Mouse (Mus musculus): ENCODE measurements around the gene Hectd4. TPM values are rescaled to one million over a fixed set of nuclear protein-coding genes. Genes with fewer than 3 reads are reported as not detected.

The Hectd4 gene
- polyA plus RNA-seq, 1 experiment from 2014 or later, result 26.5 TPM

DNA sequence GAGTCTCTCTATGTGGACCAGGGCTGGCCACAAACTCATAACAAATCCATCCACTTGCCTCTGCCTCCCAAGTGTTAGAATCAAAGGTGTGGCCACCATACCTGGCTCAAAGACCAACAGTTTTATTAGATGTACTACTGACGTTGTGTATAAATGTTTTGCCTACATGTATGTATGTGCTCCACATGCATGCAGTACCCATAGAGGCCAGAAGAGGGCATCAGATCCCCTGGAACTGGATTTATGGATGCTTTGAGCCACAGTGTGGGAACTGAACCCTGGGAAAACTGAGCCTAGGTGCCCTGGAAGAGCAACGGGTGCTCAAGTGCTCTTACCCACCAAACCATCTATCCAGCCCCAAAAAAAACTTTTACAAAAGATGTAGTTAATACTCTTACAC is 160.7 kb downstream of the Hectd4 start:
- Histone ChIP-seq H3K4me3 (no peak overlapping the region), H3K4me1 (peaks cover 25% of the 10 kb centered on the region), H3K36me3 (replicated peaks) (peaks cover 41% of the 10 kb centered on the region), H3K27ac (no peak overlapping the region), H3K9ac (no peak overlapping the region), H3K27me3 (replicated peaks) (no peaks in the 10 kb centered on the region), H3K9me3 (no peaks in the 10 kb centered on the region), H3K4me2 (no peak overlapping the region)
- WGBS, result 88% methylated on average over 2 of the region's 2 CpGs
- ATAC-seq (replicated peaks), result no peak

DNA sequence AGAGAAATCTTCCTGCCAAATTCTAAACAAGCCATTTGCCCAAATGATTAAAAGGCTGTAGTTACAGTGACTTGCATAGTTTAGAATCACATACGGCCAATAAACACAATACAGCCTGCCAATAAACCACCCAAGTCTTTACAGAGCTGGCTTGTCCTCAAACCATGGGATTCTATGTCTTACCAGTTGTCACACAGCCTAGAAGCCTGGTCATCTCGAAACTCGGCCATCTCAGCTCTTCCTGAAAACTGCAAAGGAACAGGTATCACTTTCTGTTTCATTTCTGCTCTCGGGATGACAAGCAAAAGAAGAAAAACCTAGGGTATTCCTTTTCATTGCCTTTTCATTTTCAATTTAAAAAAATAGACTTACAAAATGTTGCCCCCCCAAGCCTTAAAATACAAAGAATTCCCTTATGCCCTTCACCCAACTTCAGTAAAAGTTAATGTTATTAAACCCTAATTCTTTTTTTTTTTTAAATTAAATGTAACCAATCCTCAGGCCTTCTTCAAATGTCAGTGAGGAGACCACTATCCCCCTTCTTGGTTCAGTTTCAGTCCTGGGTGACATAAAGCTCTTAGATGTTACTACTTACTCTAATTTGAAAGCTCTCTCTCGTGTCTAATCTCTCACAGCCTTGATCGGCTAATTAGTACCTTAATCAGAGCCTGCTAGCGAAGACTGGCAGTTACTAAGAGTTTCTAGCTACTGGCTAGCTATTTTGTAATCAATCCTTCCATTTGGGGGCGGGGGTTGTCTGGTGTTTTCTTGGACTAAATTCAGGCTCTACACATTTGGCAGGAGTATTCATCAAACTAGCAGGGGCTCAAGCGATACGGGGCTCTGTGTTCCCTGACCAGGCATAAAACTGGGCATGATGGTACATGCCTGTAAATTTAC is 164.1 kb downstream of the Hectd4 start:
- Histone ChIP-seq H3K9me3 (no peaks in the 10 kb centered on the region), H3K36me3 (replicated peaks) (peaks cover 13% of the 10 kb centered on the region), H3K4me1 (peaks cover 31% of the 10 kb centered on the region), H3K4me3 (peak overlapping the region; percentile 79), H3K27me3 (replicated peaks) (no peaks in the 10 kb centered on the region; the same call in 1 of the 2 replicates), H3K27ac (peak overlapping the region; percentile 85), H3K4me2 (peak overlapping the region; percentile 68), H3K9ac (peak overlapping the region; percentile 69)
- ATAC-seq (replicated peaks), result no peak
- 54% methylated on average over 10 of the region's 10 CpGs for WGBS

DNA sequence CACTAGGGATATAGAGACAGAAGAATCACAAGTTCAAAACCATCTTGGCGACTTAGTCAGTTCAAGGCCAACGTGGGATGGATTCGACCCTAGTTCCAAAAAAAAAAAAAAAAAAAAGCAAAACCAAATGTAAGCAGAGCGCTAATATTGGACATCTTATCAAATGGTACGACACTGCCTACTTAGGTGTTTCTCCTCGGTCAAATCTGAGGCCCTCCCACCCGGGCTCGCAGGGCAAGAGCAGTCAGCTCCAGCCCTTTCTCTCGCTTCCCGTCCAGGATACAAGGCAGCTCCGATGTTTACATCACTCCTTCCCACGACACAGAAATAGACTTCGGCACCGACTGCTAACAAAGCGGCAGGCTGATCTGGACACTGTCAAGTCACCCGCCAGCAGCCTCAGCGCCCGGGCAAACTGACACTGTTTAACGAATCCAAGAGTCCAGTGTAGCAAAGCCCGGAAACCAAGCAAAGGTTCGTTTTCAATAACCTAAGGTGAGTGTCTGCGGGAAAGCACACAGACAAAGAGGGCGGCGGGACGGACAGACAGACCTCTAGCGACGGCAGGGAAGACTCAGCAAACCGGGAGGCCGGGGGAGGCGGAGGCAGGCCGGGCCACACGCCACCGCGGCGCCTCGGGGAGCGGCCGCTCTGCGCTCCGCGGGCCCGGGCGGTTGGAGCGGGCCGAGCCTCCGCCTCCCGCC is 164.9 kb downstream of the Hectd4 start:
- Histone ChIP-seq H3K4me2 (peak overlapping the region; percentile 68), H3K36me3 (replicated peaks) (peaks cover 6% of the 10 kb centered on the region; the same call in 1 of the 2 replicates), H3K9me3 (no peaks in the 10 kb centered on the region), H3K27ac (peak overlapping the region; percentile 85), H3K9ac (peak overlapping the region; percentile 69), H3K27me3 (replicated peaks) (no peaks in the 10 kb centered on the region; the same call in 1 of the 2 replicates), H3K4me3 (peak overlapping the region; percentile 79), H3K4me1 (peaks cover 31% of the 10 kb centered on the region)
- 3% methylated on average over 42 of the region's 47 CpGs for WGBS
- peak; percentile 66 for ATAC-seq (replicated peaks)

DNA sequence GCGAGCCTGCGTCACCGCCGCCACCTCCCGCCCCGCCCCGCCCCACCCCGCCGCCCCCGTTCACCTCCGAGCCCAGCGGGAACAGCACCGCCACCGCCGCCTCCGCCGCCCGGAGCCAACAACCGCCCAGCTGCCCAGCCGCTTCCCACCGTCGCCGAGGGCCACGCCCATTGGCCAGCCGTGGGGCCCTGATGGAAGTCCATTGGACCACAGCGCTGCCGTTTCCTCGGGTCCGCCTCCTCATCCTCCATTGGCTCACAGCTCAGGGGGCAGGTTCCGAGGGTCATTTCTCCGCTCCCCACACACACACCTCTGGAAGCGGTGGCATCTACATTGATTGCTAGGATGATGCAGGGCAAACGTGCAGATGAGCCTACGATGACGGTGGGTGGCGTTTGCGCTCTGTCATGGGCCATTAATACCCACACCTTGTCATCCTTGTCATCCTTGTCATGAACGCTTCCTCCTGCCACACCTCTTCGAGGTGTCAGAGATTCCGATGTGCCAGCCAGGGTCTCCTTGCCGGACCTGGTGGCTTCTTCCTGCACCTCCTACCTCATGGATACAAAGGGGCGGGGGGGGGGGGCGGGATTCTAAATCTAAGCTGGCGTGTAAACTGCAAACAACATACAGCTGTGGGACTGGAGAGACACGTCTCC is 165.6 kb downstream of the Hectd4 start, which contains the start of gene Trafd1:
Gene Trafd1 (minus strand): TSS at position 172 of the 659 bp plus-strand sequence.
- WGBS, result under 1% methylated on average over 38 of the region's 45 CpGs
- peak; percentile 97 for ATAC-seq (replicated peaks)
- Histone ChIP-seq H3K27ac (peak within 1 kb of the TSS; percentile 85), H3K4me2 (peak within 1 kb of the TSS; percentile 68), H3K9ac (peak within 1 kb of the TSS; percentile 69), H3K4me1 (peaks cover 31% of the 10 kb centered on the region), H3K9me3 (no peaks in the 10 kb centered on the region), H3K36me3 (replicated peaks) (peaks cover 5% of the 10 kb centered on the region; the same call in 1 of the 2 replicates), H3K4me3 (peak within 1 kb of the TSS; percentile 79), H3K27me3 (replicated peaks) (no peaks in the 10 kb centered on the region; the same call in 1 of the 2 replicates)

DNA sequence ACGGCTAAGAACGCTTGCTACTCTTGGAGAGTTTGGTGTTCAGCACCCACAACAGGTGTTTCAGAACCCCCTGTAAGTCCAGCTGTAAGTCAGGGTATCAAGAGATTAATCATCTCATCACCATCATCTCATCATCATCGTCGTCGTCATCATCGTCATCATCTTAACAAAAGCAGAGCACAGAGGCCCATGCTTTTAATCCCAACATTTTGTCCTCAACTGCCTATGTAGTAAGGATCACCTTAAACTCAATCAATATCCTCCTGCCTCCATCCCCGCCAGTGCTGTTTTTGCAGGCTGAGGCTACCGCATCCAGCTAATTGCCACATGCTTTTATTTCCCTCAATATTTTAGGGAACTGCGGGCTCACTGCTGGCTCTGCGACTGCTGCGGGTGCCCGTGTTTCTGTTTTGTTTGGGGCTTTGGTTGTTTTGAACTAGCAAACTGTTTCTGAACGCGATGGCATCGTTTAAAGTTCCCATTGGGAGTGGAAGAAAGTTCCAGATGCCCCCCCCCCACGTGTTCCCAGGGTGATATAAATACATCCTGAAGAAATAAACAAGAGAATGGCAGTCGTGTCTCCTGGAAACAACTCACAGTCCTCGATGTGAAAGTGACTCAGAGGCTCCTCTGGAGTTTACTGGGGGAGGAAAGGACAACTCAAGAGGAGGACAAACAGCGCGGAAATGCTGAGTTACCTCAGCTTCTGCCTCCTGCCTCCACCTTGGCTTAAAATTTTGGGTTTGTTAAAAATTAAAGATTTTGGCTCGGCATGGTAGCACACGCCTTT is 166.3 kb downstream of the Hectd4 start:
- Histone ChIP-seq H3K36me3 (replicated peaks) (no peaks in the 10 kb centered on the region), H3K9ac (peak overlapping the region; percentile 69; the same call in 1 of the 2 replicates), H3K9me3 (no peaks in the 10 kb centered on the region), H3K4me1 (peaks cover 31% of the 10 kb centered on the region), H3K27ac (peak overlapping the region; percentile 85), H3K27me3 (replicated peaks) (no peaks in the 10 kb centered on the region; the same call in 1 of the 2 replicates), H3K4me2 (peak overlapping the region; percentile 68), H3K4me3 (peak overlapping the region; percentile 79)
- 37% methylated on average over 22 of the region's 22 CpGs for WGBS
- ATAC-seq (replicated peaks), result no peak; the same call in 1 of the 2 replicates

DNA sequence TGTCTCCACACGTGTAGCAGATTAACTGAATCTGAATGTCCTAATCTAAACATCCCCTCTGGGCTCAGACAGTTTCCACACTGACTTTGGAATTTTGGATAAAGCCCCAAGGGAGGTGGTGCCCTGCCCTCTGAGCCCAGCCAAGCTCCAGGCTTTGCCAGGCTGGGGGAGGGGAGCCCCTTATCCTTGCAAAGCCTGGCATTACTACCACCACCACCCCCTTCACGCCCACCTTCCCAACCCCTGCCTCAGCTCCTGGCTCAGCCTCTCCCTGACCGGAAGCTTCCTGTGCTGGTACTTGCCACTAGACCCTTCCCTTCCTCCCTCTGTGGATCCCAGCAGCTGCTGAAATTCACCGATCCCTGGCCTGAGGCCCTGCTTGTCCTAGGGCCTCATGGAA is 167.1 kb downstream of the Hectd4 start:
- WGBS, result 65% methylated on average over 4 of the region's 4 CpGs
- ATAC-seq (replicated peaks), result no peak
- Histone ChIP-seq H3K4me1 (peaks cover 31% of the 10 kb centered on the region), H3K9me3 (no peaks in the 10 kb centered on the region), H3K27ac (no peak overlapping the region), H3K27me3 (replicated peaks) (no peaks in the 10 kb centered on the region; the same call in 1 of the 2 replicates), H3K4me2 (no peak overlapping the region), H3K4me3 (no peak overlapping the region), H3K9ac (no peak overlapping the region), H3K36me3 (replicated peaks) (no peaks in the 10 kb centered on the region)

DNA sequence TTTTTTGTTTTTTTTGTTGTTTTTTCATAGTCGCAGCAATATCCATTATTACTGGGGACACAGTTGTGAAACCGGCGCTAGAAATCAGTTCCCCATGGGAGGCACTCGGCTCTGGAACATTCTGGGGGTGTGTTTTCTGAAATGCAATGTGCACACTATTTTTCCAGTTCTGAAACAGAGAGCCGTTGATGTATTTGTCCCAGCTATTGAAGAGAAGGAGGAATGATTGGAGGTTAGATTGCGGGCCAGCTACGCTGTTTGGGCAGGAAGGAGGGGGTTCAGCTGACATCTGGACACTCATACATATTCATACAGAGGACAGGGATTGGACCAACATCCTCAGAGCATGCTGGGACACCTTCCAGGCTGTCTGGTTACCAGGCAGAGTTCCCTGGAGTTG is 169.1 kb downstream of the Hectd4 start:
- WGBS, result 42% methylated on average over 7 of the region's 7 CpGs
- no peak overlapping the region for H3K27ac ChIP-seq
- H3K9me3 ChIP-seq, result no peaks in the 10 kb centered on the region
- H3K27me3 ChIP-seq (replicated peaks), result no peaks in the 10 kb centered on the region; the same call in 1 of the 2 replicates
- no peak overlapping the region for H3K4me2 ChIP-seq
- H3K4me1 ChIP-seq, result peaks cover 11% of the 10 kb centered on the region
- no peaks in the 10 kb centered on the region for H3K36me3 ChIP-seq (replicated peaks)
- H3K9ac ChIP-seq, result no peak overlapping the region
- no peak for ATAC-seq (replicated peaks)
- H3K4me3 ChIP-seq, result no peak overlapping the region

DNA sequence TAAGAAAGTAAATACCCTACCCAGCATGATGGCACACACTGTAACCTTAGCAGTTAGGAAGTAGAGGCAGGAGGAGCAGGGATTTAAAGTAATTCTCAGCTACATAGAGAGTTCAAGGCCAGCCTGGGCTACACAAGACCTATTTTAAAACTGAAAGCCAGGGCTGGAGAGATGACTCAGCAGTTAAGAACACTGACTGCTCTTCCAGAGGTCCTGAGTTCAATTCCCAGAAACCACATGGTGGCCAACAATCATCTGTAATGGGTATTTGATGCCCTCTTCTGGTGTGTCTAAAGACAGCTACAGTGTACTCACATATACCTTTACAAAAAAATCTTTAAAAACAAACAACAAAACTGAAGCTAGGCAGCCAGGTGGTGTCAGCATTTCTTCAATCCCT is 169.7 kb downstream of the Hectd4 start:
- H3K36me3 ChIP-seq (replicated peaks), result no peaks in the 10 kb centered on the region
- no peaks in the 10 kb centered on the region; the same call in 1 of the 2 replicates for H3K27me3 ChIP-seq (replicated peaks)
- H3K4me1 ChIP-seq, result peaks cover 6% of the 10 kb centered on the region
- no peak overlapping the region for H3K9ac ChIP-seq
- no peak overlapping the region for H3K27ac ChIP-seq
- no peak overlapping the region for H3K4me3 ChIP-seq
- no peak for ATAC-seq (replicated peaks)
- H3K9me3 ChIP-seq, result no peaks in the 10 kb centered on the region
- H3K4me2 ChIP-seq, result no peak overlapping the region

DNA sequence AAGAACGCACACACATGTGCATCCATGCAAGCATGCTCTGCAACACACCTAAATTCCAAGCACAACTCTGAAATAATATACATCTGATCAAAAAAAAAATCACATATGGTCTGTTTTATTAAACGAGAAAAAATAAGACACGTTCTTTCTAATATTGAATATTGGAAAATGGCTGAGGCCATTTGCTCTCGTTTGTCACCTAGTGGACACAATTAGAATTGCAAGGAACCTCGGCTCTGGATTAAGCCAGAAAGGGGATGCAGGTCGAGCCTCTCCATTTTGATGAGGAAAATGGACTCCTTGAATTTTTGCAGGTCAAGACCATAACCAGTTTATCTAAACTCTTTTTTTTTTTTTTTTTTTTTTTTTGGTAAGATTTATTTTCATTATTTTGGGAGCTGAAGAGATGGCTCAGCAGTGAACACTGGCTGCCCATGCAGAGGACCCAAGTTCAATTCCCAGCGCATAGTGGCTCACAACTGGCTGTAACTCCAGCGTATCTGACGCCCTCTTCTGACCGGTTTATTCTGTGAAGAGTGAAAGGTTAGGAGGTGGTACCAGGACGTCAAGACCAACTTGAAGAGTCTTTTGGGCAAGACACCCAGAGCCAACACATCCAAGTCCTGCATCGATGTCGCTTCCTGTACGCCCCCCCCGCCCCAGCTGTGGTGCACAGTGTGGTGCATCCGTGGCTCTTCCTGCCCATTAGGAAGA is 172.8 kb downstream of the Hectd4 start:
- no peak overlapping the region for H3K9ac ChIP-seq
- H3K9me3 ChIP-seq, result no peaks in the 10 kb centered on the region
- no peaks in the 10 kb centered on the region for H3K27me3 ChIP-seq (replicated peaks)
- H3K4me3 ChIP-seq, result no peak overlapping the region
- no peaks in the 10 kb centered on the region for H3K36me3 ChIP-seq (replicated peaks)
- ATAC-seq (replicated peaks), result no peak
- H3K27ac ChIP-seq, result no peak overlapping the region
- H3K4me1 ChIP-seq, result peaks cover 6% of the 10 kb centered on the region
- 57% methylated on average over 16 of the region's 16 CpGs for WGBS
- H3K4me2 ChIP-seq, result no peak overlapping the region

DNA sequence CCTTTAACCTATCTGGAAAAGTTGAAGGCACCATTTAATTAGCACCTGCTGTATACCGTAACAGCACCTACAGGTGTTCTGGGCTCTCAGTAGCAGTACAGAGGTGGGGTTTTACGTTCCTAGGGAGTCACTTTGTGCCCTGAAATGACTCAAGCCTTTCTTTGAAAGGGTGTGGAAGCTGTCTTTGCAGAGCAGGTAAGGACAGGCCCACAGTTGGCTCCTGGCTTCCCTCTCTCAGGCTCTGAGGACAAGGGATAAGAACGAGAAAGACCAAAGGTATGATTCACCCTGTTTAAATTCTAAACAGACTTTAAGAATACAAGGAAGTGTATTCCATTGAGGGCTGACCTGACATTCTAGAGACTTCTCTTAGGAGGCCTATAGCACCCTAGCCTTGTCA is 173.4 kb downstream of the Hectd4 start:
- H3K9ac ChIP-seq, result no peak overlapping the region
- H3K4me1 ChIP-seq, result peaks cover 6% of the 10 kb centered on the region
- H3K27me3 ChIP-seq (replicated peaks), result no peaks in the 10 kb centered on the region
- no peaks in the 10 kb centered on the region for H3K9me3 ChIP-seq
- 85% methylated on average over 3 of the region's 3 CpGs for WGBS
- no peak overlapping the region for H3K27ac ChIP-seq
- no peaks in the 10 kb centered on the region for H3K36me3 ChIP-seq (replicated peaks)
- no peak overlapping the region for H3K4me2 ChIP-seq
- ATAC-seq (replicated peaks), result no peak
- H3K4me3 ChIP-seq, result no peak overlapping the region

DNA sequence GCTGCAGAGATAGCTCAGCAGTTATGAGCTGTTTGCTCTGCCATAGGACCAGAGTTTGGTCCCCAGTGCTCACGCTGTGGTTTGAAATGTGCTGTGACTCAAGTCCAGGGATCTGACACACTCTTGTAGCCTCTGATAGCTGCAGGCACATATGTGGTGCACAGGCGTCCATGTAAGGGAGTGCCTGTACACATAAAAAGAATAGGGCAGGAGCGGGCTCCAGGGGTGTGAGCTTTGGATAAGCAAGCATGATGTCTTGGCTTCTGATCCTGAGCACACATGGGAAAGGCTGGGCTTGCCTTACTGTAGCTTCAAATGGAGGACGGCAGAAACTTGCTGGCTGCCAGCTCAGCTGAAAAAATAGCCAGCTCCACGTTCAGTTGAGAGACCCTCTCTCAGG is 175.6 kb downstream of the Hectd4 start:
- Histone ChIP-seq H3K27me3 (replicated peaks) (no peaks in the 10 kb centered on the region), H3K27ac (no peak overlapping the region), H3K36me3 (replicated peaks) (no peaks in the 10 kb centered on the region), H3K9ac (no peak overlapping the region), H3K4me3 (no peak overlapping the region), H3K4me2 (no peak overlapping the region), H3K9me3 (no peaks in the 10 kb centered on the region), H3K4me1 (peaks cover 24% of the 10 kb centered on the region)
- no peak for ATAC-seq (replicated peaks)
- 81% methylated on average over 5 of the region's 5 CpGs for WGBS

Measured in midbrain, embryonic 15.5 days (tissue).